ENCODE assay signal across 9 mouse cellular contexts in the genomic region with DNA sequence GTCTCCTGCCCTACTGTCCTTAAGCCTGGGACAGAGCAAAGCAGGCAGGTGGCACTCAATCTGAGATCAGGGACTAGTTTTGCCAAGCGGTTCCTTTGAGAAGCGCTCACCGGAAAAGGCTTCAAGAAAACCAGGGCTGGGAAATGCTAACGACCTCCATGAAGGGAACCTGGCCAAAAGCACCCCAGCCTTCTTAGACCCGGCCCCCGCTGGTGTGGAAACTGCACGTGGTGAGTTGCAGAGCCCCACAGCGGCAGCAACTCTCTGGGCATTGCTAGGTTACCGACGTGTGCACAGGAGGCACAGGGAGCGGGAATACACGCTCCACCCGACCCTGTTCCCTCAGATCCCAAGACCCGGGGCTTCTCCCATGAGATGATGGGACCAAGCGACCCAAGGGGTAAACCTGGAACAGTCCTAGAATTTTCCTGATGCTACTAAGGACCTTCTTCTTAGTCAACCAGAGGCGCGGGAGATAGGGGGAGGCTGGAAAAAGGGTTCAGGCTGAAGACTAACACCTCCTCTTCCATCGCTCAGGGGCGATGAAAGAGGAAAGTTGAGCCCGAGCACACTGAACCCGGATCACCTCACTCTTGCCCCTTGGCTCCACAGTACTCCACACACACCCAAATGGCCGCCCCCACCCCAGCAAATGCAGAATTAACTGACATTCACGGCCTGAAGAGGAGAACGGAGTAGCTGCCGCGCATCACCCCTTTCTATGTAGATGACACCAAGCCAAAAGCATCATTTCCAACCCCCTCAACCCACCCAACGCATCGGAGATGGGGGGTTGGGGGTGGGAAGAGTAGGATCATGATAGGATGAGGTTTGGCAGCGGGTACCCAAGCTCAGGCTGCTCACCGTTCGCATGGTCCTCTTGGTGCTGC.
DNase-seq lines count a peak whose midpoint lies in the region; ATAC-seq lines count a peak whose summit lies in the region.
"Had no signal": no experiment of that assay in that cellular context is flagged by ENCODE, and none has a peak within 500 bp of the region (broad histone marks: within the 10 kb centered on the region; RNA-seq: fewer than 3 reads in every experiment).

No protein-coding gene starts in this region.

- peak overlapping the region; percentile 66 for H3K9ac ChIP-seq in forebrain, embryonic 15.5 days (replicated peaks)
- H3K9ac ChIP-seq in kidney, embryonic 15.5 days = 0 out of 2 replicates have a peak overlapping the region, but pooled peaks have one; percentile 35
- no peak overlapping the region for H3K9ac ChIP-seq in liver, embryonic 13.5 days

- DNase-seq in kidney, adult 11 months = peak; percentile 40
- DNase-seq in kidney, adult 8-10 months = no peak
- DNase-seq in liver, embryonic 13.5 days = no peak
- peak; percentile 48 for DNase-seq in right cerebral cortex, postnatal 14 days

- peak overlapping the region; percentile 32 for H3K27ac ChIP-seq in forebrain, embryonic 15.5 days (replicated peaks)
- peak overlapping the region; percentile 9; the same call in 1 of the 2 replicates for H3K27ac ChIP-seq in kidney, embryonic 15.5 days
- no peak overlapping the region for H3K27ac ChIP-seq in liver, embryonic 13.5 days

- ATAC-seq in cerebellum, adult (ENCODE audit: insufficient number of reproducible peaks, low FRiP score, low TSS enrichment) = peak; percentile 40; the same call in 1 of the 2 replicates
- ATAC-seq in forebrain, embryonic 15.5 days (replicated peaks) = peak; percentile 65
- 0 out of 2 replicates have a peak, but pooled peaks have one; percentile 20 for ATAC-seq in kidney, embryonic 15.5 days (replicated peaks; ENCODE audit: low FRiP score)
- no peak for ATAC-seq in liver, embryonic 13.5 days (ENCODE audit: low read depth)
- ATAC-seq in activated CD4-positive, CD25-positive, alpha-beta regulatory T cell, adult 4 months = no peak

- no peaks in the 10 kb centered on the region for H3K36me3 ChIP-seq in forebrain, embryonic 15.5 days
- no peaks in the 10 kb centered on the region for H3K36me3 ChIP-seq in kidney, embryonic 15.5 days
- no peaks in the 10 kb centered on the region for H3K36me3 ChIP-seq in liver, embryonic 13.5 days
- H3K36me3 ChIP-seq: G1E had no signal

- 2% methylated on average over 31 of the region's 31 CpGs for WGBS in forebrain, embryonic 15.5 days
- 1% methylated on average over 31 of the region's 31 CpGs for WGBS in kidney, embryonic 15.5 days
- 4% methylated on average over 31 of the region's 31 CpGs for WGBS in liver, embryonic 13.5 days (ENCODE audit: insufficient replicate concordance)

- peak overlapping the region; percentile 56 for H3K4me3 ChIP-seq in forebrain, embryonic 15.5 days
- peak overlapping the region; percentile 66 for H3K4me3 ChIP-seq in kidney, embryonic 15.5 days (replicated peaks)
- peak overlapping the region; percentile 52 for H3K4me3 ChIP-seq in liver, embryonic 13.5 days (replicated peaks)

- H3K4me1 ChIP-seq in forebrain, embryonic 15.5 days = peaks cover 28% of the 10 kb centered on the region
- peaks cover 20% of the 10 kb centered on the region for H3K4me1 ChIP-seq in kidney, embryonic 15.5 days
- H3K4me1 ChIP-seq in liver, embryonic 13.5 days (replicated peaks) = peaks cover 5% of the 10 kb centered on the region

- H3K9me3 ChIP-seq in forebrain, embryonic 15.5 days = no peaks in the 10 kb centered on the region
- H3K9me3 ChIP-seq in kidney, embryonic 15.5 days (replicated peaks) = no peaks in the 10 kb centered on the region
- no peaks in the 10 kb centered on the region for H3K9me3 ChIP-seq in liver, embryonic 13.5 days (replicated peaks)
- H3K9me3 ChIP-seq: G1E had no signal

- H3K27me3 ChIP-seq in forebrain, embryonic 15.5 days = no peaks in the 10 kb centered on the region; the same call in 1 of the 2 replicates
- peaks cover 39% of the 10 kb centered on the region for H3K27me3 ChIP-seq in kidney, embryonic 15.5 days
- H3K27me3 ChIP-seq in liver, embryonic 13.5 days = peaks cover 66% of the 10 kb centered on the region

- peak overlapping the region; percentile 69 for H3K4me2 ChIP-seq in forebrain, embryonic 15.5 days (replicated peaks)
- H3K4me2 ChIP-seq in kidney, embryonic 15.5 days = peak overlapping the region; percentile 95
- H3K4me2 ChIP-seq in liver, embryonic 13.5 days = peak overlapping the region; percentile 66

Comparison
In these comparisons a context has a peak if more than half of its experiments do, and no peak if none do; other contexts are left out.
1. DNase-seq: peak in kidney, adult 11 months (single experiment) and right cerebral cortex, postnatal 14 days (single experiment); none in kidney, adult 8-10 months (0 of 2) and liver, embryonic 13.5 days (single experiment).
2. ATAC-seq: peak in cerebellum, adult (single experiment), forebrain, embryonic 15.5 days (single experiment) and kidney, embryonic 15.5 days (single experiment); none in liver, embryonic 13.5 days (single experiment) and activated CD4-positive, CD25-positive, alpha-beta regulatory T cell, adult 4 months (single experiment).
3. Peak in every context shown above with its lines, with median percentiles within 50 percentile points of each other: H3K4me2 ChIP-seq and H3K4me3 ChIP-seq.